Mouse (Mus musculus): Measurements from ENCODE around the gene Ttll1. TPM values are rescaled to one million over a fixed set of nuclear protein-coding genes. Genes with fewer than 3 reads are reported as not detected.

The Ttll1 gene
- polyA plus RNA-seq, 1 experiment, result 4.4 TPM

DNA sequence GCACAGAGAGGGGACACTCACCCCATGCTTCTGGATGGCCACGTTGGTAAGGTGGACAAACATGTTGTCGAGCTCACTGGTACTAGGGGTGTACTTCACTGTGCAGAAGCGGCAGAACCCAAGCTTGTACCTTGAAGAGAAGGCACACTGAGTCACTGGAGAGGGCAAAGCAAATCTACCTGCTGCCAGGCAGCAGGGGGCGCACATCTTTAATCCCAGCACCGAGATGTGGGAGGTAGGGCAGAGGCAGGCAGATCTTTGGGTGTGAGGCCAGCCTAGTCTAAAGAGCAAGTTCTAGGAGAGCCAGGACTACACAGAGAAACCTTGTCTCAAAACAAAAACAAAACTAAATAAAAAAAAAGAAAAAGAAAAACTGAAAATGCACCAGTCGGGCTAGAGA lies 13.4 kb downstream of the Ttll1 start:
- 89% methylated on average over 6 of the region's 6 CpGs for WGBS
- TF ChIP-seq CTCF (IDR thresholded peaks at IDR 0.05; ENCODE audit: extremely low read depth, insufficient read depth, insufficient read length, insufficient replicate concordance) (0 out of 2 replicates have a peak, but pooled peaks have one; percentile 4), POLR2A (IDR thresholded peaks at IDR 0.05; ENCODE audit: low read depth, low read length) (no peak)

DNA sequence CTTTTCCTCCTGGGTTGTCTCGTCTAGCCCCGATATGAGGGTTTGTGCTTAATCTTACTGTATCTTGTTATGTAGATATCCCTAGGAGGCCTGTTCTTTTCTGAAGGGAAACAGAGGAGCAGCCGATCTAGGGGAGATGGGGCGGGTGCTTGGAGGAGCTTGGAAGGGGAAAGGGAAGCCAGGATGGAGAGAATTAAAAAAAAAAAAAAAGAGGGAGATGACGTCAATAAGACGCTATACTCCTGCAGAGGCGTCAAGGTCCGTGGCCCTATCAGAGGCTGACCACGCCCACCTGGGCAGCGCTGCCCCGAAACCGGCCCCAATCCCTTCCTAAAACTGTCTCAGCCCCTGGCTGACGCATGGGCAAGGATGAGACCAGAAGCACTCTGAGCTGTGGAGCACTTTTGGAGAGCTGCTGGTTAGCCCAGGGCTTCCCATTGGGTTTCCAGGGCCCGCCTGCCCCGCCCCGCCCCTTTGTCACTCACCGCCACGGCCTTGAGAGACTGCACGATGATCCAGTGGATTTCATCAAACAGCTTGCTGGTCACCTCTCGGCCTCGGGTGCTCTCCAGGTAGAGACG lies 14.8 kb downstream of the Ttll1 start:
- WGBS, result 94% methylated on average over 22 of the region's 22 CpGs
- DNase-seq (ENCODE audit: low read depth in 1 of 2, low spot score in 2 of 2), result no peak
- Histone ChIP-seq H3K4me3 (ENCODE audit: extremely low read depth, insufficient read depth, insufficient read length) (no peak overlapping the region), H3K4me1 (ENCODE audit: control insufficient read depth, insufficient read depth, insufficient read length) (no peaks in the 10 kb centered on the region), H3K27me3 (ENCODE audit: control insufficient read depth, insufficient read depth, low read length) (no peaks in the 10 kb centered on the region), H3K27ac (ENCODE audit: insufficient read depth, low read length) (no peak overlapping the region), H3K36me3 (ENCODE audit: control insufficient read depth, insufficient read depth, low read length) (peaks cover 4% of the 10 kb centered on the region; the same call in 1 of the 2 replicates)
- TF ChIP-seq POLR2A (IDR thresholded peaks at IDR 0.05; ENCODE audit: low read depth, low read length) (no peak), CTCF (IDR thresholded peaks at IDR 0.05; ENCODE audit: extremely low read depth, insufficient read depth, insufficient read length, insufficient replicate concordance) (no peak)

More for the DNA sequence above, 13.4 kb downstream of the Ttll1 start:
- H3K4me3 ChIP-seq (ENCODE audit: extremely low read depth, insufficient read depth, insufficient read length), result no peak overlapping the region
- no peaks in the 10 kb centered on the region for H3K27me3 ChIP-seq (ENCODE audit: control insufficient read depth, insufficient read depth, low read length)
- DNase-seq (ENCODE audit: low read depth in 1 of 2, low spot score in 2 of 2), result peak in 1 of 2 experiments; percentile 9
- no peaks in the 10 kb centered on the region for H3K4me1 ChIP-seq (ENCODE audit: control insufficient read depth, insufficient read depth, insufficient read length)
- H3K36me3 ChIP-seq (ENCODE audit: control insufficient read depth, insufficient read depth, low read length), result peaks cover 4% of the 10 kb centered on the region; the same call in 1 of the 2 replicates
- H3K27ac ChIP-seq (ENCODE audit: insufficient read depth, low read length), result no peak overlapping the region

DNA sequence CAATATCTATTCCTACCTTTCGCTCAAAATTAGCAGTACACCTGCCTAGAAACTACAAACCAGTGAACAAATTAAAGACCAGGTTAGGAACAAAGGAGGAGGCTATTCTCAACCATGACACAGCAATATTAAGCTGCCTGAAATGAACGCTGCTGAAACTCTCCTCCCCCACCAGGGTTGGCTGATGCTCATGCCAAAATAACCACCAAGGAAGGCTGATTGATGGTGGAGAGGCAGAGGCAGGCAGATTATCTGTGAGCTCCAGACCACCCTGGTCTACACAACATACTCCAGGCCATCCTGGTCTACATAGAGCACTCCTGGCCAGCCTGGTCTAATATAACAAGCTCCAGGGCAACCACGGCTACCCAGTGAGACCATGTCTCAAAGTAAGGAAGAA lies 15.5 kb downstream of the Ttll1 start:
- TF ChIP-seq POLR2A (IDR thresholded peaks at IDR 0.05; ENCODE audit: low read depth, low read length), result no peak
- no peak for TF ChIP-seq CTCF (IDR thresholded peaks at IDR 0.05; ENCODE audit: extremely low read depth, insufficient read depth, insufficient read length, insufficient replicate concordance)
- no peak overlapping the region for H3K27ac ChIP-seq (ENCODE audit: insufficient read depth, low read length)
- H3K4me1 ChIP-seq (ENCODE audit: control insufficient read depth, insufficient read depth, insufficient read length), result no peaks in the 10 kb centered on the region
- peaks cover 4% of the 10 kb centered on the region; the same call in 1 of the 2 replicates for H3K36me3 ChIP-seq (ENCODE audit: control insufficient read depth, insufficient read depth, low read length)
- no peak for DNase-seq (ENCODE audit: low read depth in 1 of 2, low spot score in 2 of 2)
- no peaks in the 10 kb centered on the region for H3K27me3 ChIP-seq (ENCODE audit: control insufficient read depth, insufficient read depth, low read length)
- H3K4me3 ChIP-seq (ENCODE audit: extremely low read depth, insufficient read depth, insufficient read length), result no peak overlapping the region
- 79% methylated on average over 3 of the region's 3 CpGs for WGBS

DNA sequence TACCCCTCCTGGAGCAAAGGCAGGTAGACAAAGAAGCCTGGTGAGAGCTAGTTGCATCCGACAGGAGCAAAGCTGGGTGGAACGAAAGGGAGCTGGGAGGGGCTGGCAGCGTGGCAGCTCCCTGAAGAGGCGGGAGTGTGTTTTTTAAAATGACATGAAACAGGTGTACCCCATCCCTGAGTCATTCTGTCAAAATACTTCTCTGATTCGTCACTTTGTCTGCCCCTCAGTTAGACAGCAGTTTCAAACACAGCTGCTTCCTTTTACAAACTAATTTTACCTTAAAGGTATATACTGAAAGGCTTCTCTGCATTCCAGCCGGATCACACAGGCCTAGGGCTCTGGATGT lies 16.1 kb downstream of the Ttll1 start:
- H3K36me3 ChIP-seq (ENCODE audit: control insufficient read depth, insufficient read depth, low read length), result peaks cover 4% of the 10 kb centered on the region; the same call in 1 of the 2 replicates
- H3K27ac ChIP-seq (ENCODE audit: insufficient read depth, low read length), result no peak overlapping the region
- no peak for DNase-seq (ENCODE audit: low read depth in 1 of 2, low spot score in 2 of 2)
- 75% methylated on average over 6 of the region's 6 CpGs for WGBS
- TF ChIP-seq POLR2A (IDR thresholded peaks at IDR 0.05; ENCODE audit: low read depth, low read length), result no peak
- TF ChIP-seq CTCF (IDR thresholded peaks at IDR 0.05; ENCODE audit: extremely low read depth, insufficient read depth, insufficient read length, insufficient replicate concordance), result no peak
- no peak overlapping the region for H3K4me3 ChIP-seq (ENCODE audit: extremely low read depth, insufficient read depth, insufficient read length)
- H3K27me3 ChIP-seq (ENCODE audit: control insufficient read depth, insufficient read depth, low read length), result no peaks in the 10 kb centered on the region
- H3K4me1 ChIP-seq (ENCODE audit: control insufficient read depth, insufficient read depth, insufficient read length), result no peaks in the 10 kb centered on the region

DNA sequence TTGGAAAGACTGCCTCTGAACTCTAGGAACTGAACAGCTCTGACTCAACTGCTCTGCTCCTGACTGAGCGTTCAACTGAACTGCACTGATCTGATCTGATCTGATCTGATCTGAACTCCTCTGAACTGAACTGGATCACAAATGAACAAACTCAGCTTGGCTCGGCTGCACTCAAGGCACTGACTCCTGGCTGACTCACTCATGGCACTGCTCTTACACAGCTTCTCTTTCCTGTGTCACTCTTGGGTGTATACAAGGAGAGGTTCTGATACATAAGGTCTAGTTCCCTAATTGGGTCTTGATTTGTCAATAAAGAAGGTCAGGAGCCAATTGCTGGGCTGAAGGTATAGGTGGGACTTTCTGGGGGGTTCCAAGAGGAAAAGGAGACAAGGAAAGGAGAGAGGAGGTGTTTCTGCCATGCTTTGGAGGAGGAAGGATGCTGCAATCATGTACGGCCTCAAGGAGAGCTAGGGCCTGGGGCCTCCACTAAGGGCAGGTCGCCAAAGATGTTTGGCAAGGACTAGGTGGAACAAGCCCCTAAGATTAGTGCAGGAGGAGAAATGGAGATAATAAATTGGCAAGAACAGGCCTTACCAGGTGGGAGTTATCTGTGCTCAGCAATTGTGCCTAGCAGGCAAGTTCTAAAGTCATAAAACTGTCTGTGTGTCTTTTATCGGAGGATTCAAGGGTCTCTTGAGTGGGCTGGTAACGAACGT lies 16.7 kb downstream of the Ttll1 start:
- H3K27me3 ChIP-seq (ENCODE audit: control insufficient read depth, insufficient read depth, low read length), result no peaks in the 10 kb centered on the region
- H3K27ac ChIP-seq (ENCODE audit: insufficient read depth, low read length), result no peak overlapping the region
- peaks cover 4% of the 10 kb centered on the region; the same call in 1 of the 2 replicates for H3K36me3 ChIP-seq (ENCODE audit: control insufficient read depth, insufficient read depth, low read length)
- H3K4me3 ChIP-seq (ENCODE audit: extremely low read depth, insufficient read depth, insufficient read length), result no peak overlapping the region
- 79% methylated on average over 7 of the region's 7 CpGs for WGBS
- DNase-seq (ENCODE audit: low read depth in 1 of 2, low spot score in 2 of 2), result no peak
- H3K4me1 ChIP-seq (ENCODE audit: control insufficient read depth, insufficient read depth, insufficient read length), result no peaks in the 10 kb centered on the region
- TF ChIP-seq POLR2A (IDR thresholded peaks at IDR 0.05; ENCODE audit: low read depth, low read length), result no peak
- no peak for TF ChIP-seq CTCF (IDR thresholded peaks at IDR 0.05; ENCODE audit: extremely low read depth, insufficient read depth, insufficient read length, insufficient replicate concordance)

DNA sequence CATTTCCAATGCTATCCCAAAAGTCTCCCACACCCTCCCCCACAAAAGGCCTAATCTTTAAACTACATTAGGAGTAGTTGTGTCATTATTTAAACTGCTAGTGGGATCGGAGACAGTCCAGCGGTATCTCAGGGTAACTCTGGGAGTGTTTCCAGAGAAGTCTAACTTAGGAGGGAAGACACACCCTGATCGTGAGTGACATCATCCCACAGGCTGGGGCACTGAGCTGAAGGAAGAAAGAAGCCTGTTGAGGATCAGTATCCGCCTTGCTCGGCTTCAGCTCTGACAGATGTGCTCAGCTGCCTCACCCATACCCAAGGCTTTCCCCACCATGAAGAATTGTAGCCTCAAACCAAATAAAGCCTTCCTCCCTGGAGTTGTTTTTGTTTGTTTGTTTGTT lies 18.8 kb downstream of the Ttll1 start:
- TF ChIP-seq POLR2A (IDR thresholded peaks at IDR 0.05; ENCODE audit: low read depth, low read length), result no peak
- peaks cover 4% of the 10 kb centered on the region; the same call in 1 of the 2 replicates for H3K36me3 ChIP-seq (ENCODE audit: control insufficient read depth, insufficient read depth, low read length)
- WGBS, result 82% methylated on average over 5 of the region's 5 CpGs
- H3K27me3 ChIP-seq (ENCODE audit: control insufficient read depth, insufficient read depth, low read length), result no peaks in the 10 kb centered on the region
- no peak overlapping the region for H3K27ac ChIP-seq (ENCODE audit: insufficient read depth, low read length)
- H3K4me1 ChIP-seq (ENCODE audit: control insufficient read depth, insufficient read depth, insufficient read length), result no peaks in the 10 kb centered on the region
- no peak for DNase-seq (ENCODE audit: low read depth in 1 of 2, low spot score in 2 of 2)
- no peak overlapping the region for H3K4me3 ChIP-seq (ENCODE audit: extremely low read depth, insufficient read depth, insufficient read length)

DNA sequence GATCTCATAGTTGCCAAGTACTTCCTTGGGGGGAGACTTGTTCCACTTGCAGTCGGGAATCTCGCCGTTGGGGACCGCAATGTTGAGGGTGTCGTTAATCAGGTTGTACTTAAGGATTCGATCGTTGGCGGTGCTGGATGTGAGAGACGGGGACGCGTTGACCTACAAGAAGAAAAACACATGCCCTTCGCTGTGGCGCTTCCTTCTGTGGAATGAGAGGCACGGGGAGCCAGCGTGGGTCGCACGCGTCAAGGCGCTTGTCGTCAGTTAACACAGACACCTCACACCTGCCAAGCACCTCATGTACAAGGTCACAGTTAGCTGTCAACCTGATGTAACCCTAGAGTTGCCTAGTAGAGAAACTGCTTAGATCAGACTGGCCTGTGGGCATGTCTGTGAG lies 21.2 kb downstream of the Ttll1 start:
- Histone ChIP-seq H3K36me3 (ENCODE audit: control insufficient read depth, insufficient read depth, low read length) (peaks cover 2% of the 10 kb centered on the region; the same call in 1 of the 2 replicates), H3K27ac (ENCODE audit: insufficient read depth, low read length) (no peak overlapping the region), H3K4me1 (ENCODE audit: control insufficient read depth, insufficient read depth, insufficient read length) (no peaks in the 10 kb centered on the region), H3K4me3 (ENCODE audit: extremely low read depth, insufficient read depth, insufficient read length) (no peak overlapping the region), H3K27me3 (ENCODE audit: control insufficient read depth, insufficient read depth, low read length) (no peaks in the 10 kb centered on the region)
- no peak for TF ChIP-seq POLR2A (IDR thresholded peaks at IDR 0.05; ENCODE audit: low read depth, low read length)
- WGBS, result 98% methylated on average over 20 of the region's 20 CpGs
- no peak for DNase-seq (ENCODE audit: low read depth in 1 of 2, low spot score in 2 of 2)
